Mouse (Mus musculus) MEL (cell line): Measurements from ENCODE around the gene Zc3h10. TPM values are rescaled to one million over a fixed set of nuclear protein-coding genes. Genes with fewer than 3 reads are reported as not detected.

Experiments used
- DNase-seq: peaks from one replicate; pipeline ENCODE4 v3.0.0; 2011; ENCODE audit warnings: low read depth, low spot score
- H3K27ac ChIP-seq: 2 replicates; pipeline ENCODE4 v1.5.1; 2012; ENCODE audit warnings: low read depth, mild to moderate bottlenecking, control low read depth, low read length, moderate library complexity; ENCODE audit not compliant: control insufficient read depth
- H3K27me3 ChIP-seq, 2 experiments: fragments of 150-350 bp in 1 of 2; sonication (generic) in 1 of 2; 2 replicates each; pipeline ENCODE4 v1.6.1; 2012; ENCODE audit warnings: low read length in 2 of 2, mild to moderate bottlenecking in 2 of 2, improper control_type of control experiment in 1 of 2, moderate library complexity in 1 of 2; ENCODE audit not compliant: insufficient read depth in 2 of 2, control insufficient read depth in 1 of 2
- H3K36me3 ChIP-seq, 2 experiments: 2 replicates each; pipeline ENCODE4 v1.6.1; 2012 to 2014; ENCODE audit warnings: low read length in 2 of 2, improper control_type of control experiment in 1 of 2, inconsistent platforms in 1 of 2, mild to moderate bottlenecking in 1 of 2; ENCODE audit not compliant: insufficient read depth in 2 of 2, control insufficient read depth in 1 of 2
- H3K4me1 ChIP-seq, 2 experiments: fragments of 150-350 bp in 1 of 2; sonication (generic) in 1 of 2; 2 replicates each; pipeline ENCODE4 v1.6.1; 2012; ENCODE audit warnings: low read length in 2 of 2, improper control_type of control experiment in 1 of 2, mild to moderate bottlenecking in 1 of 2; ENCODE audit not compliant: insufficient read depth in 2 of 2, control insufficient read depth in 1 of 2
- H3K4me3 ChIP-seq, 2 experiments: fragments of 150-350 bp in 1 of 2; sonication (generic) in 1 of 2; 2 replicates each; pipeline ENCODE4 v1.5.1; 2012; ENCODE audit warnings: low read depth in 2 of 2, low read length in 2 of 2, mild to moderate bottlenecking in 2 of 2, moderate library complexity in 2 of 2, control low read depth in 1 of 2, improper control_type of control experiment in 1 of 2; ENCODE audit not compliant: control insufficient read depth in 1 of 2, insufficient read depth in 1 of 2
- H3K79me2 ChIP-seq: 2 replicates; pipeline ENCODE4 v1.6.1; 2012; ENCODE audit warnings: mild to moderate bottlenecking, low read length, moderate library complexity; ENCODE audit not compliant: control insufficient read depth, poor library complexity, insufficient read depth
- H3K9ac ChIP-seq: 2 replicates; pipeline ENCODE4 v1.6.1; 2012; ENCODE audit warnings: low read depth, mild to moderate bottlenecking, control low read depth, low read length, moderate library complexity; ENCODE audit not compliant: control insufficient read depth, poor library complexity, severe bottlenecking
- H3K9me3 ChIP-seq: fragments of 150-350 bp; sonication (generic); replicated peaks from 2 replicates; pipeline ENCODE4 v1.6.1; 2012; ENCODE audit warnings: mild to moderate bottlenecking, low read length, improper control_type of control experiment, moderate library complexity; ENCODE audit not compliant: insufficient read depth
- BHLHE40 ChIP-seq: IDR thresholded peaks from 2 replicates; pipeline ENCODE4 v1.6.1; 2012; ENCODE audit warnings: low read depth, mild to moderate bottlenecking, inconsistent platforms, low read length, improper control_type of control experiment, borderline replicate concordance
- CHD1 ChIP-seq: IDR thresholded peaks from 2 replicates; pipeline ENCODE4 v1.6.1; 2012; ENCODE audit warnings: low read depth, mild to moderate bottlenecking, inconsistent platforms, low read length, improper control_type of control experiment
- CHD2 ChIP-seq: IDR thresholded peaks from 2 replicates; pipeline ENCODE4 v1.6.1; 2011; ENCODE audit warnings: low read length, improper control_type of control experiment
- ELF1 ChIP-seq: IDR thresholded peaks from 2 replicates; pipeline ENCODE4 v1.6.1; 2014; ENCODE audit warnings: low read depth, mild to moderate bottlenecking, inconsistent platforms, low read length, improper control_type of control experiment, moderate library complexity
- EP300 ChIP-seq, 2 experiments: IDR thresholded peaks; 2 replicates each; pipeline ENCODE4 v1.6.1; 2011; ENCODE audit warnings: improper control_type of control experiment in 2 of 2, low read length in 2 of 2, low read depth in 1 of 2, mild to moderate bottlenecking in 1 of 2
- ETS1 ChIP-seq: IDR thresholded peaks from 2 replicates; pipeline ENCODE4 v1.6.1; 2012; ENCODE audit warnings: low read depth, mild to moderate bottlenecking, inconsistent platforms, low read length, improper control_type of control experiment, moderate library complexity
- GATA1 ChIP-seq: IDR thresholded peaks from 2 replicates; pipeline ENCODE4 v1.6.1; 2011; ENCODE audit warnings: low read depth, low read length, improper control_type of control experiment
- JUND ChIP-seq: IDR thresholded peaks from 2 replicates; pipeline ENCODE4 v1.6.1; 2011; ENCODE audit warnings: low read depth, mild to moderate bottlenecking, improper control_type of control experiment, low read length
- KAT2A ChIP-seq: conservative IDR thresholded peaks from 2 replicates; pipeline ENCODE4 v1.6.1; 2012; ENCODE audit warnings: low read depth, low read length, improper control_type of control experiment, inconsistent platforms
- MAX ChIP-seq: IDR thresholded peaks from 2 replicates; pipeline ENCODE4 v1.6.1; 2011; ENCODE audit warnings: low read length, improper control_type of control experiment
- MAZ ChIP-seq: IDR thresholded peaks from 2 replicates; pipeline ENCODE4 v1.6.1; 2012; ENCODE audit warnings: low read depth, mild to moderate bottlenecking, inconsistent platforms, low read length, improper control_type of control experiment
- MEF2A ChIP-seq: IDR thresholded peaks from 2 replicates; pipeline ENCODE4 v1.6.1; 2014; ENCODE audit warnings: low read depth, mild to moderate bottlenecking, inconsistent platforms, low read length, improper control_type of control experiment; ENCODE audit not compliant: poor library complexity, insufficient replicate concordance, severe bottlenecking; ENCODE audit errors: extremely low read depth
- NELFE ChIP-seq: IDR thresholded peaks from 2 replicates; pipeline ENCODE4 v1.6.1; 2011; ENCODE audit warnings: low read depth, low read length, improper control_type of control experiment
- NRF1 ChIP-seq: IDR thresholded peaks from 2 replicates; pipeline ENCODE4 v1.6.1; 2014; ENCODE audit warnings: low read depth, mild to moderate bottlenecking, inconsistent platforms, low read length, improper control_type of control experiment, moderate library complexity; ENCODE audit not compliant: poor library complexity, insufficient read depth, severe bottlenecking
- POLR2A ChIP-seq, 2 experiments: IDR thresholded peaks; 2 replicates each; pipeline ENCODE4 v1.6.1; 2011 to 2012; ENCODE audit warnings: low read length in 2 of 2, mild to moderate bottlenecking in 2 of 2, control low read depth in 1 of 2, improper control_type of control experiment in 1 of 2, low read depth in 1 of 2, moderate library complexity in 1 of 2; ENCODE audit not compliant: control insufficient read depth in 1 of 2, insufficient read depth in 1 of 2, poor library complexity in 1 of 2
- POLR2AphosphoS2 ChIP-seq: IDR thresholded peaks from 2 replicates; pipeline ENCODE4 v1.6.1; 2011; ENCODE audit warnings: low read length, improper control_type of control experiment
- POLR2AphosphoS5 ChIP-seq: IDR thresholded peaks from 2 replicates; pipeline ENCODE4 v1.6.1; 2012; ENCODE audit warnings: low read depth, borderline replicate concordance, mild to moderate bottlenecking, inconsistent platforms, low read length, moderate library complexity, mixed read lengths
- RAD21 ChIP-seq: IDR thresholded peaks from 2 replicates; pipeline ENCODE4 v1.6.1; 2011; ENCODE audit warnings: mild to moderate bottlenecking, low read depth, low read length, improper control_type of control experiment
- RCOR1 ChIP-seq: IDR thresholded peaks from 2 replicates; pipeline ENCODE4 v1.6.1; 2012; ENCODE audit warnings: low read depth, mild to moderate bottlenecking, inconsistent platforms, low read length, improper control_type of control experiment
- SMC3 ChIP-seq: IDR thresholded peaks from 2 replicates; pipeline ENCODE4 v1.6.1; 2011; ENCODE audit warnings: low read depth, low read length, improper control_type of control experiment
- TAL1 ChIP-seq: IDR thresholded peaks from 2 replicates; pipeline ENCODE4 v1.6.1; 2012; ENCODE audit warnings: mild to moderate bottlenecking, inconsistent platforms, low read length, moderate library complexity, mixed read lengths
- TCF12 ChIP-seq: IDR thresholded peaks from 2 replicates; pipeline ENCODE4 v1.6.1; 2014; ENCODE audit warnings: low read depth, mild to moderate bottlenecking, inconsistent platforms, low read length, improper control_type of control experiment, moderate library complexity
- UBTF ChIP-seq: IDR thresholded peaks from 2 replicates; pipeline ENCODE4 v1.6.1; 2012; ENCODE audit warnings: low read depth, mild to moderate bottlenecking, inconsistent platforms, low read length, improper control_type of control experiment, moderate library complexity, borderline replicate concordance; ENCODE audit not compliant: insufficient read depth
- USF1 ChIP-seq: IDR thresholded peaks from 2 replicates; pipeline ENCODE4 v1.6.1; 2014; ENCODE audit warnings: low read depth, mild to moderate bottlenecking, inconsistent platforms, low read length, improper control_type of control experiment, moderate library complexity
- USF2 ChIP-seq, 2 experiments: IDR thresholded peaks; 2 replicates each; pipeline ENCODE4 v1.6.1; 2011 to 2012; ENCODE audit warnings: improper control_type of control experiment in 2 of 2, low read length in 2 of 2, borderline replicate concordance in 1 of 2, inconsistent platforms in 1 of 2, low read depth in 1 of 2, mild to moderate bottlenecking in 1 of 2; ENCODE audit not compliant: insufficient read depth in 1 of 2
- ZKSCAN1 ChIP-seq: IDR thresholded peaks from 2 replicates; pipeline ENCODE4 v1.6.1; 2012; ENCODE audit warnings: low read depth, mild to moderate bottlenecking, inconsistent platforms, low read length, improper control_type of control experiment, moderate library complexity
- ZMIZ1 ChIP-seq: IDR thresholded peaks from 2 replicates; pipeline ENCODE4 v1.6.1; 2012; ENCODE audit warnings: low read depth, mild to moderate bottlenecking, inconsistent platforms, low read length, improper control_type of control experiment, moderate library complexity
- ZNF384 ChIP-seq: IDR thresholded peaks from 2 replicates; pipeline ENCODE4 v1.6.1; 2012; ENCODE audit warnings: low read depth, mild to moderate bottlenecking, inconsistent platforms, low read length, improper control_type of control experiment
- polyA plus RNA-seq, 2 experiments: library from polyadenylated mRNA; stranded (reverse) in 1 of 2; unstranded in 1 of 2; fragments of >175 nt in 1 of 2; fragments of >200 nt in 1 of 2; gene quantifications; 2 replicates each; pipeline versions ENCODE4 v1.2.1 to v1.2.4; 2012; ENCODE audit warnings: low replicate concordance in 2 of 2, low read depth in 1 of 2; ENCODE audit not compliant: insufficient read length in 2 of 2, insufficient read depth in 1 of 2, missing spikeins in 1 of 2
- total RNA-seq: library from RNA; depleted of rRNA; stranded (reverse); fragments of 300-350 nt; gene quantifications from 2 replicates; pipeline ENCODE4 v1.2.3, GENCODE M21; 2012

Zc3h10 gene
- total and polyA plus RNA-seq, 3 experiments: 14.6 to 17.3 TPM; not detected in 1

GRCm38 (mm10) chr10:128538340-128538870 is 9.2 kb downstream of the Zc3h10 start:
- no peaks in the 10 kb centered on the region for H3K27me3 ChIP-seq
- no peaks in the 10 kb centered on the region for H3K9me3 ChIP-seq
- peaks cover 0 to 11% of the 10 kb centered on the region in 2 experiments; a peak in 2 of 4 replicates for H3K4me1 ChIP-seq
- no peak for DNase-seq
- no peak for TF ChIP-seq RAD21
- TF ChIP-seq BHLHE40: no peak
- TF ChIP-seq JUND: no peak
- TF ChIP-seq CHD1: no peak
- TF ChIP-seq POLR2AphosphoS5: no peak
- TF ChIP-seq UBTF: no peak
- no peak for TF ChIP-seq MAZ
- TF ChIP-seq ELF1: no peak
- TF ChIP-seq GATA1: no peak
- TF ChIP-seq POLR2A (IDR thresholded peaks at IDR 0.05; ENCODE audit: control insufficient read depth in 1 of 2, insufficient read depth in 1 of 2, low read depth in 1 of 2, low read length in 2 of 2, poor library complexity in 1 of 2): no peak
- no peak for TF ChIP-seq ETS1
- TF ChIP-seq USF1: no peak
- no peak for TF ChIP-seq ZMIZ1
- TF ChIP-seq NELFE: no peak
- no peak for TF ChIP-seq MAX
- no peak for TF ChIP-seq TCF12
- TF ChIP-seq ZNF384: no peak
- H3K27ac ChIP-seq: no peak overlapping the region
- no peak overlapping the region for H3K9ac ChIP-seq
- no peaks in the 10 kb centered on the region for H3K79me2 ChIP-seq
- peaks cover 0 to 6% of the 10 kb centered on the region in 2 experiments; a peak in 2 of 4 replicates for H3K36me3 ChIP-seq
- H3K4me3 ChIP-seq: no peak overlapping the region

GRCm38 (mm10) chr10:128536266-128536940 is 11.2 kb downstream of the Zc3h10 start:
- H3K27ac ChIP-seq: peak overlapping the region; percentile 80
- peak overlapping the region; percentile 64 for H3K9ac ChIP-seq
- H3K4me1 ChIP-seq: peaks cover 0 to 11% of the 10 kb centered on the region in 2 experiments; a peak in 2 of 4 replicates
- no peak for TF ChIP-seq USF2 (IDR thresholded peaks at IDR 0.05; ENCODE audit: borderline replicate concordance in 1 of 2, insufficient read depth in 1 of 2, low read depth in 1 of 2, low read length in 2 of 2)
- peak in 1 of 2 experiments; percentile 51; a peak in 2 of 4 replicates for TF ChIP-seq POLR2A (IDR thresholded peaks at IDR 0.05; ENCODE audit: control insufficient read depth in 1 of 2, insufficient read depth in 1 of 2, low read depth in 1 of 2, low read length in 2 of 2, poor library complexity in 1 of 2)
- no peak for TF ChIP-seq KAT2A
- peak; percentile 95 for TF ChIP-seq SMC3
- no peak; the same call in 1 of the 2 replicates for TF ChIP-seq CHD2
- TF ChIP-seq EP300 (IDR thresholded peaks at IDR 0.05; ENCODE audit: low read depth in 1 of 2, low read length in 2 of 2): peak; percentile 5 to 60; a peak in 2 of 4 replicates
- TF ChIP-seq RCOR1: peak; percentile 65; the same call in 1 of the 2 replicates
- peak; percentile 74 for TF ChIP-seq USF1
- TF ChIP-seq GATA1: no peak
- TF ChIP-seq ETS1: peak; percentile 76
- TF ChIP-seq POLR2AphosphoS2: no peak
- TF ChIP-seq UBTF: no peak
- TF ChIP-seq MEF2A: no peak
- peak; percentile 97 for TF ChIP-seq ELF1
- TF ChIP-seq NRF1: no peak
- TF ChIP-seq ZKSCAN1: no peak
- TF ChIP-seq ZNF384: peak; percentile 65
- TF ChIP-seq TAL1: no peak
- TF ChIP-seq JUND: 0 out of 2 replicates have a peak, but pooled peaks have one; percentile 58
- TF ChIP-seq BHLHE40: peak; percentile 46

More at GRCm38 (mm10) chr10:128536266-128536940, 11.2 kb downstream of the Zc3h10 start:
- Histone ChIP-seq H3K9me3 (no peaks in the 10 kb centered on the region), H3K4me3 (peak overlapping the region; percentile 44 to 58), H3K36me3 (peaks cover 0 to 6% of the 10 kb centered on the region in 2 experiments; a peak in 2 of 4 replicates), H3K27me3 (no peaks in the 10 kb centered on the region), H3K79me2 (no peaks in the 10 kb centered on the region)
- peak; percentile 99 for DNase-seq
